20 mouse cellular contexts compared by ENCODE assay signal in the genomic region with DNA sequence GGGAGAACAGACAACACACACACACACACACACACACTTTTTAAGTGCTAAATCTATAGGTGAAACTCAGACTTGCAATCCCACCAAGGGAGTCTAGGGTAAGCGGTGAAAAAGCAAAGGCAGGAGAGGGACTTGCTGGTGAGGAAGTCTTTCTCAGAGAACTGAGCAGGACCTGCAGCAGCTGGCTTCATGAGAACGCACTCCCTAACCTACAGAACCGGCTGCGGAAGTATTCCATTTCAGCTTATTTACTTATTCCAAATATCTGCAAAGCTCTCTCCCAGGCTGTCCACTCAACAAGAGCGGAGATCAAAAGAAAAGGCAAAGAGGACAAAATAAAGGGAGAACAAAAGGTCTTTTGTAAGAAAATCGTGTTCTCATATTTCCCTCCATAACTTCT. TPM values are rescaled to one million over a fixed set of nuclear protein-coding genes. Genes with fewer than 3 reads are reported as not detected.
A peak's percentile ranks its signal among the peaks of the same experiment; 100 is the strongest.
DNase-seq lines count a peak whose midpoint lies in the region; ATAC-seq and TF ChIP-seq lines count a peak whose summit lies in the region.
"Had no signal": no experiment of that assay in that cellular context is flagged by ENCODE, and none has a peak within 500 bp of the region (broad histone marks: within the 10 kb centered on the region; RNA-seq: fewer than 3 reads in every experiment).

No protein-coding gene starts in this region.

- no peaks in the 10 kb centered on the region for H3K36me3 ChIP-seq in kidney, embryonic 15.5 days
- H3K36me3 ChIP-seq in kidney, adult 2 months (ENCODE audit: control insufficient read depth, insufficient read depth, low read length) = no peaks in the 10 kb centered on the region
- H3K36me3 ChIP-seq in embryonic facial prominence, embryonic 10.5 days (replicated peaks) = no peaks in the 10 kb centered on the region
- H3K36me3 ChIP-seq: forebrain, embryonic 15.5 days; heart, embryonic 15.5 days; intestine, embryonic 15.5 days; midbrain, embryonic 13.5 days had no signal

- H3K9me3 ChIP-seq in kidney, embryonic 15.5 days (replicated peaks) = no peaks in the 10 kb centered on the region
- H3K9me3 ChIP-seq in embryonic facial prominence, embryonic 10.5 days = no peaks in the 10 kb centered on the region
- H3K9me3 ChIP-seq: forebrain, embryonic 15.5 days; heart, embryonic 15.5 days; intestine, embryonic 15.5 days; midbrain, embryonic 13.5 days had no signal

- ATAC-seq in kidney, embryonic 15.5 days (replicated peaks; ENCODE audit: low FRiP score) = no peak
- ATAC-seq: forebrain, embryonic 15.5 days; intestine, embryonic 15.5 days; midbrain, embryonic 13.5 days had no signal

- TF ChIP-seq CTCF in kidney, adult 2 months (conservative IDR thresholded peaks at IDR 0.05; ENCODE audit: insufficient read depth, insufficient read length, low read depth, low read length) = no peak
- TF ChIP-seq CTCF in brain, embryonic 14.5 days (IDR thresholded peaks at IDR 0.05; ENCODE audit: borderline replicate concordance, extremely low read depth, insufficient read depth, insufficient read length) = no peak

- WGBS in kidney, embryonic 15.5 days = 52% methylated on average over 6 of the region's 6 CpGs
- 51% methylated on average over 6 of the region's 6 CpGs for WGBS in kidney, adult 2 months
- 39% methylated on average over 6 of the region's 6 CpGs for WGBS in embryonic facial prominence, embryonic 10.5 days

- H3K4me1 ChIP-seq in kidney, embryonic 15.5 days = no peaks in the 10 kb centered on the region
- no peaks in the 10 kb centered on the region for H3K4me1 ChIP-seq in kidney, adult 2 months (ENCODE audit: control insufficient read depth, insufficient read depth, low read length)
- H3K4me1 ChIP-seq in embryonic facial prominence, embryonic 10.5 days = peaks cover 9% of the 10 kb centered on the region; the same call in 1 of the 2 replicates
- H3K4me1 ChIP-seq: forebrain, embryonic 15.5 days; heart, embryonic 15.5 days; intestine, embryonic 15.5 days; midbrain, embryonic 13.5 days had no signal

- 0 out of 2 replicates have a peak overlapping the region, but pooled peaks have one; percentile 13 for H3K27ac ChIP-seq in kidney, embryonic 15.5 days
- H3K27ac ChIP-seq in kidney, adult 2 months (ENCODE audit: insufficient read depth, low read depth, low read length) = no peak overlapping the region
- peak overlapping the region; percentile 15 for H3K27ac ChIP-seq in embryonic facial prominence, embryonic 10.5 days (replicated peaks)
- H3K27ac ChIP-seq: forebrain, embryonic 15.5 days; heart, embryonic 15.5 days; intestine, embryonic 15.5 days; layer of hippocampus, adult 2 months; macrophage; midbrain, embryonic 13.5 days had no signal

- H3K4me3 ChIP-seq in kidney, embryonic 15.5 days (replicated peaks) = no peak overlapping the region
- no peak overlapping the region for H3K4me3 ChIP-seq in kidney, adult 2 months (ENCODE audit: insufficient read depth, low read depth, low read length)
- no peak overlapping the region for H3K4me3 ChIP-seq in embryonic facial prominence, embryonic 10.5 days
- H3K4me3 ChIP-seq: forebrain, embryonic 15.5 days; heart, embryonic 15.5 days; intestine, embryonic 15.5 days; layer of hippocampus, adult 2 months; midbrain, embryonic 13.5 days had no signal

- DNase-seq in kidney, adult 2 months = no peak
- peak; percentile 11 for DNase-seq in brain, embryonic 14.5 days (ENCODE audit: low read depth)
- peak; percentile 45 for DNase-seq in embryonic facial prominence, embryonic 10.5 days (ENCODE audit: low spot score)
- peak; percentile 23 for DNase-seq in mesoderm, embryonic 11.5 days (ENCODE audit: low read depth, low spot score)
- DNase-seq in thymus, postnatal 10 days (ENCODE audit: low spot score in 2 of 2) = no peak
- no peak for DNase-seq in layer of hippocampus, adult 9-10 months (ENCODE audit: low spot score)
- DNase-seq: adrenal gland, adult 2 months; B cell, adult 2 months; cerebellum, adult 9-10 months; gastrocnemius, postnatal 25 days; kidney, postnatal 10 days; liver; thymus, adult 18-20 months had no signal

- no peak for TF ChIP-seq POLR2A in kidney, adult 2 months (IDR thresholded peaks at IDR 0.05; ENCODE audit: low read depth, low read length)
- TF ChIP-seq POLR2A in brain, embryonic 14.5 days (IDR thresholded peaks at IDR 0.05; ENCODE audit: borderline replicate concordance, extremely low read depth, insufficient read depth, insufficient read length, poor library complexity, severe bottlenecking) = no peak

- H3K27me3 ChIP-seq in kidney, embryonic 15.5 days = no peaks in the 10 kb centered on the region
- H3K27me3 ChIP-seq in kidney, adult 2 months (replicated peaks; ENCODE audit: control insufficient read depth, insufficient read depth, low read length) = no peaks in the 10 kb centered on the region
- H3K27me3 ChIP-seq in embryonic facial prominence, embryonic 10.5 days (replicated peaks; ENCODE audit: low read depth, poor library complexity, severe bottlenecking) = no peaks in the 10 kb centered on the region
- H3K27me3 ChIP-seq: forebrain, embryonic 15.5 days; heart, embryonic 15.5 days; intestine, embryonic 15.5 days; midbrain, embryonic 13.5 days had no signal

- no peak overlapping the region for H3K9ac ChIP-seq in kidney, embryonic 15.5 days
- H3K9ac ChIP-seq: forebrain, embryonic 15.5 days; heart, embryonic 15.5 days; intestine, embryonic 15.5 days; midbrain, embryonic 13.5 days had no signal

- no peak overlapping the region for H3K4me2 ChIP-seq in kidney, embryonic 15.5 days
- H3K4me2 ChIP-seq: forebrain, embryonic 15.5 days; heart, embryonic 15.5 days; intestine, embryonic 15.5 days; midbrain, embryonic 13.5 days had no signal

RNA-seq across cellular contexts. Expression of a gene that starts 8.9 kb away (rescaled TPM):
- 33.5 and 34.7 TPM in 2 replicates for polyA plus RNA-seq in kidney, embryonic 15.5 days (2015; fragmentation: Nextera tagmentation; extraction: Ambion mirVana)
- polyA plus RNA-seq in kidney, adult 2 months (2012; rRNA removed) = 3.3 and 4.4 TPM in 2 replicates
- 5.8 and 7.2 TPM in 2 replicates for polyA plus RNA-seq in brain, embryonic 14.5 days (2012; rRNA removed)
- 33.8 and 35.2 TPM in 2 replicates for polyA plus RNA-seq in embryonic facial prominence, embryonic 10.5 days (2016; fragmentation: Nextera tagmentation; extraction: Ambion mirVana)

Comparison
In these comparisons a context has a peak if more than half of its experiments do, and no peak if none do; other contexts are left out.
1. DNase-seq: peak in brain, embryonic 14.5 days (single experiment), embryonic facial prominence, embryonic 10.5 days (single experiment) and mesoderm, embryonic 11.5 days (single experiment); none in kidney, adult 2 months (single experiment), thymus, postnatal 10 days (0 of 2) and layer of hippocampus, adult 9-10 months (single experiment).